Mouse (Mus musculus) thymus, adult 18-20 months (tissue): Measurements from ENCODE around the gene Actn4.

ENCODE experiments used
- DNase-seq, 2 experiments: peaks; one replicate each; pipeline ENCODE4 v3.0.0; 2022; ENCODE audit warnings: mixed read lengths in 2 of 2

Actn4 gene

GRCm38 (mm10) chr7:28948746-28949145 is 13.4 kb downstream of the Actn4 start:
- no peak for DNase-seq

- DNase-seq: no peak
These were observed 15.9 kb downstream of the Actn4 start for GRCm38 (mm10) chr7:28946271-28946610.

GRCm38 (mm10) chr7:28945416-28946270 is 16.5 kb downstream of the Actn4 start:
- DNase-seq: no peak

GRCm38 (mm10) chr7:28944756-28945415 is 17.3 kb downstream of the Actn4 start:
- no peak for DNase-seq

- DNase-seq: no peak
These were observed 18.5 kb downstream of the Actn4 start for GRCm38 (mm10) chr7:28943451-28944180.

GRCm38 (mm10) chr7:28941542-28941941 is 20.6 kb downstream of the Actn4 start:
- DNase-seq: no peak

- DNase-seq: no peak
These were observed 21.0 kb downstream of the Actn4 start for GRCm38 (mm10) chr7:28941129-28941528.

- DNase-seq: no peak
These were observed 22.5 kb downstream of the Actn4 start for GRCm38 (mm10) chr7:28939418-28940183.

GRCm38 (mm10) chr7:28938654-28939053 is 23.5 kb downstream of the Actn4 start:
- no peak for DNase-seq

GRCm38 (mm10) chr7:28936787-28937186 is 25.4 kb downstream of the Actn4 start:
- no peak for DNase-seq

GRCm38 (mm10) chr7:28933825-28934224 is 28.3 kb downstream of the Actn4 start:
- DNase-seq: no peak

GRCm38 (mm10) chr7:28932421-28933041 is 29.6 kb downstream of the Actn4 start:
- no peak for DNase-seq

- DNase-seq: no peak
These were observed 30.5 kb downstream of the Actn4 start for GRCm38 (mm10) chr7:28931695-28932039.

GRCm38 (mm10) chr7:28931032-28931694 is 31.0 kb downstream of the Actn4 start:
- DNase-seq: no peak

GRCm38 (mm10) chr7:28930320-28931031 is 31.7 kb downstream of the Actn4 start:
- DNase-seq: no peak

- DNase-seq: no peak
These were observed 32.8 kb downstream of the Actn4 start for GRCm38 (mm10) chr7:28929381-28929780.

GRCm38 (mm10) chr7:28926172-28926571 is 36.0 kb downstream of the Actn4 start:
- no peak for DNase-seq

- DNase-seq: no peak
These were observed 36.8 kb downstream of the Actn4 start for GRCm38 (mm10) chr7:28925317-28925716.

GRCm38 (mm10) chr7:28924802-28925201 is 37.3 kb downstream of the Actn4 start:
- DNase-seq: no peak

GRCm38 (mm10) chr7:28923865-28924291 is 38.3 kb downstream of the Actn4 start:
- no peak for DNase-seq

GRCm38 (mm10) chr7:28922606-28923005 is 39.5 kb downstream of the Actn4 start:
- DNase-seq: no peak
